Mouse (Mus musculus) brain, embryonic 18.5 days (tissue): Measurements from ENCODE around the gene Sf3b3.
"Not testable (repeated sequence)": the region's sequence is repeated elsewhere in the genome, so short reads cannot be mapped to it uniquely, and the experiment has no call there.

Experiments
- DNase-seq: peaks from one replicate; pipeline ENCODE4 v3.0.0-alpha.2; 2012; ENCODE audit warnings: low read depth, low spot score

Gene Sf3b3

DNA sequence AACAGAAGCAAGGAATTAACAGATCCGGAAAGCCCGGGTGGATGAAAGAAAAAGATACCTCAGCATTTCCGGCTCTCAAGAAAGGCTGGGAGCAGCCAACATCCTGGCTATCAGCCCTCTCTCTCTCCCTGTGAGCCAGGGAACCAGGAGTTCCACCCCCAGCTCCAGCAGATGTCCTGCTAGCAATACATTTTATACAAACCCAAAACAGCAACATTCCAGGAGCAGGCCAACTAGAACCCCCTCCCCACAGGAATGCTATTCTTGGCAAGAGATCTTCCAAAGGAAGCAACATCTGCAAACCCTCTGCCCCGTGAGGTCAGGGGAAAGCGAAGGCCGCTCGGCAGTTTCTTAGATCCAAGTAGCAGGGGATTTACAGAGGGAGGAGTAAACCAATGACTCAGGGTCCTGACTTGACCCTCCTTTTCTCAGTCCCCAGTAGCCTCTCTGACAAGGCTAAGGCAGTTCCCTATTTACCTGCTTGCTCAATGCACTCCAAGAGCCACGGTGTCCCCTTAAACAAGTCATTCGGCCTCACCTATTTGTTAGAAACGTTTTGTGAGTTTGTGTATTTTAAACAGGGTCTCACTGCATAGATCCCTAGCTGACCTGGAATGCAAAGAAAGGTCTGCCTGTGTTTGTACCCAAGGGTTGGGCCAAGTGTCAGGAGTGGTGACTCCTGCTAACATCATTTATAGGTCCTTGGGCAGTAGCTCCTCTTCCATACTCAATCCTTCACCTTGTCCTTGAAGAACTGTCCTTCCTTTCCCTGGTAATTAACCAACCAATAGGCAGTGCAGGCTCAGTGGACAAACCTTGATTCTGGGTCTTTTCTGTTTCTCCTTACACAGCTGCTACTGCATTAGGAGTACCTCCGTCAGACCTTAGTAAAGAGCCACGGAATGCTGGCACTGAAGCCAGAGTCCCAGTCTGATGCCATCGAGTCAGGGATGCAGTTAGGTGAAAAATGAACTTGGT, 37.8 kb downstream of the Sf3b3 start:
- DNase-seq, result no peak

DNA sequence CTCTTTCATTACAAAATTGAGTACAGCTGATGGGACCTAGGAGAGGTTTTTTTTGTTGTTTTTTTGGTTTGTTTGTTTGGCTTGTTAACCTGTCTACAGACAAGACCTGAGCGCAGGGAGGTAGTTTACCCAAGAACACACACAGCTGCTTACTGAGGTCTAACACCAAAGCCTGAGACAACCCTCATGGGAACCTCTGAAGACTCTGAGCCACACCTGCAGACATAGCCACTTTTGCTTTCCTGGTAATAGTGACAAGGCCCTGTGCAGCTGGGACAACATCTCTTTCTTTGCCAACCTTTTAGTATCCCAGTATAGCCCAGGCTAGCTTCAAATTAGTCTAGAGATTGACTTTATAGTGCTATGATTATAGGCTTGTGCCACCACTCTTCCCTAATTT, 40.4 kb downstream of the Sf3b3 start:
- no peak for DNase-seq

DNA sequence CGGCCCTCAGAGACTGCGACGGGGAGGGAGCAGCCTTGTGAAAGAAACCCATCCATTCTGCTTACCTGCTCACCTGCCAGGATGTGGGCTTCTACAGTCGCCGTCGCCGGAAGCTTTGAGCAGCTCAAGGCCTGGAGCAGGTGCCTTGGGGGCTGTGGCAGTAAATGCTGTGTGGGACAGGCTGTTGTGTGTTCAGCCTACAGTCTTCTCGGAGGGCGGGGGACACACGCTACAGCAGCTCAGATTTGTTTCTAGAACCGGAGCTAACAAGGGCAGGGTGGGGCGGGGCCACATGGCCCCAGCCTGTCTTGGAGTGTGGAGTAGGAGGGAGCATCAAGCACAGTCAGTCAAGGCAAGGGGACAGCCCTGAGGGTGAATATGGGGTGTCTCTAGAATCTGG, 40.9 kb downstream of the Sf3b3 start, which contains the start of gene Il34:
Gene Il34 (minus strand): TSS at position 256 of the 400 bp plus-strand sequence.
- no peak for DNase-seq

DNA sequence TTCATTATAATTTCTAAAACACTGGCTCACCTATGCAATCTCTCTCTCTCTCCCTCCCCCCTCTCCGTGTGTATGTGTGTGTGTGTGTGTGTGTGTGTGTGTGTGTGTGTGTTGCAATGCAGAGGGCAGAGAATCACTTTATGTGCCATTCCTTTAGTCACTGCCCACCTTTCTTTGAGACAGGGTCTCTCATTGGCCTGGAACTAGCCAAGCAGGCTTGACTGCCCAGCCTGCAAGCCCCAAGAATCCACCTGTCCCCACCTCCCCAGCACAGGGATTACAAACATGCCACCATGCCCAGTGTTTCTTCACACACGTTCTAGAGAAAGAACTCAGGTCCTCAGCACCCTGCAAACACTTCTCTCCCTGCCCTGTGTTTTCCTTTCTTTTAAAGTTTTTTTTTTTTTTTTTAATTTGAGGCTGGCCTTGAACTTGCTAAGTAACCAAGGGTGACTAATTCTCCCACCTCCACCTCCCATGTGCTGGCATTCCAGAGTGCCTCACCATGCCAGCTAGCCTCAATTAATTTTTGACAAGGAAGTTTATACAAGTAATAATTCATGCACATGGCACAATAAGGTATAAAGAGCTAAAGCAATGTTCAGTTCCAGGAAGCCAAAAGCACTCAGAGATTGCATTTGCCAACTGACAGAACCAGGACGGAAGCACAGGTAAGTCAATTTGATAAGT, 41.6 kb downstream of the Sf3b3 start:
- DNase-seq, result no peak

DNA sequence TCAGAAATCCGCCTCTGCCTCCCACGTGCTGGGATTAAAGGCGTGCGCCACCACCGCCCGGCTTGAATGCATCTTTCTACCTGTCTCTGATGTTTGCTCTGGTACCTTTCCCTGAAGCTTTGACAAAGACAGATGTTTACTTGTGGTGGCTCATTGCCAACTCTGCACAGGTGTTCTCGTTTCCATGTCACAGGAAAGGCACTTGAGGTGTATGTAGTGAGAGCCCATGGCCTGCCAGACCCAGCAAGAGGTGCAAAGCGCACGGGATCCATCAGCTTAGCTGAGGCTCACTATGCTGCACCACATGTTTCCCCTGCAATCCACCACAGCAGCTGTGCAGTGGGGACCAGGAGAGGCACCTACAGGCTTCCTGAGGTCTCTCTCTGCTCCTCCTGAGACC, 42.7 kb downstream of the Sf3b3 start:
- DNase-seq, result no peak

DNA sequence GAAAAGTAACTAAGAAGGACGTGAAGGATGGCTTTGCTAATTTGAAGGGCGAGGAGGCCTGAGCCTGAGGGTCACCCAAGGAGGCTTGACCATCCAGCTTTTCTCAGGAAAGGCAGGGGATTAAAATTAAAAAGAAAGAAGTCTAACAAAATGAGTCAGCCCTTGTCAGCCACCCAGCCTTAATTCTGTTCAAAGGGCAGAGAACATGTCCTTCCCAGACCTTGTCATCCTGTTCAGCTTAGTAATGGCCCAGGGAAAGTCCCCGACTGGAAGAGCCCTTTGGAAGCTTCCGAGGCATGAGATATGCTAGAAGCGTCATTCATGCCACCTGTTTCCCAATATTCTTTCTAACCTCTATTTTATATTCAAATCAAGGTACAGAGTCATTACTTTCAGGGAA, 43.6 kb downstream of the Sf3b3 start:
- no peak for DNase-seq

DNA sequence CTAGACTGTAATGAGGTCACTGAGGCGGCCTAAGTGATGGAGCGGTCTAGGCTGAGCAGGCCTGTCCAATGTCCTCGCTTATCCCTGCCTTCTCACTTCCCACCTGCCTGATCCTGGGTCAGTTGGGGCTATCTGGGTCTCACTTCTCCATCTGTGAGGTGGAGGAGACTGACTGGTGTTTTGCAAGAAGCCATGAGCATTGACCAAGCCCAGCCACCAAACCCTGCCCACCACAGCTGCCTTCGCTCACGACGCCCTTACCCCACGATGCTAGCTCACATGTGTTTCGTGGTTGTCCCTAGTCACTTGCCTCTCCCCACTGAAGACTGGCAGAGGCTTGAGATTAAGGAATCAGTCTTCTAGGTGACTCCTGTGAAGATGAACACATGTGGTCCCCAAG, 49.5 kb downstream of the Sf3b3 start:
- no peak for DNase-seq

DNA sequence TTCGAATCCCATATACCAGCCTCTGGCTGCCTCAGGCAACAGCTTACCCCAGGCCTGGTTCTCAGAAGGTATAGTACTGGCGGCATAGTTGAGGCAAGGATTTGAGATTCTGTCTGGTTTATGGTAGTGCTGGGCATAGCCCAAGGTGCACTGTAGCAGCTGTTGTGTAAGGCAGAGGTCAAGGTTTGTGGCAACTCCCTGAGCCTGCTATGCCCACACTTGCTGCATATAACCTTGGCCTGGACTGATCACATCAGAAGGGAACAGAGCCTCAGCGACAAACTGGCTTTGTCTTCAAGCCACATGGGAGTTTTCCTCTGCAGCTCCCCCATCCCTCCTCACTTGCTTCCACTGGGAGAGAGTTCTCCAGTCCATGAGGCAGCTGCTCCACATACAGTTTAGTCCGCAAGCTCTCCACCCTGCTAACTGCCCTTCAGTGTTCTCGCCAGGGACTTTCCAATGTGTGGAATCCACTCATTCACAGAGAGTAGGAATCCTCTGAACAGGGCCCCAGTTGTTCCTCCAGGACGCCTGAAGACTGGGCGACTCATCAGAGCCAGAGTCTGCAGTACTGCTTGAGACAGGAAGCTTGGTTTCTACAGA, 52.1 kb downstream of the Sf3b3 start:
- DNase-seq, result no peak

DNA sequence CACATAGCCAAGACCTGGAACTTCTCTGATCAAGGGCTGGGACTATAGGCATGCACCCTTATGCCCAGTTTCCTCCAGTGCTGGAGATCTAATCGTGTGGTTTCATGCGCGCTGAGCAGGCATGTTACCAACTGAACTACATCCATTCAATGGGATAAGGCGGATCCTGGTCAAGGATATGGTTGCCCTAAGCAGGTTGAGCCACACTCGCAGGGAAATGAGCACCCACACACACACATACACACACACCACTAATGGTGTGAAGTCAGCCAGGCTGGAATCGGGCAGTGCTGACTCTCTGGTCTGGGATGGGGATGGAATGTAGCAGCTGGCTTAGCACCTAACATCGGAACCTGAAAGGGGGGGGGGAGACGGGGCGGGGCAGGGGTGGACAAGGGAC, 52.7 kb downstream of the Sf3b3 start:
- no peak for DNase-seq

DNA sequence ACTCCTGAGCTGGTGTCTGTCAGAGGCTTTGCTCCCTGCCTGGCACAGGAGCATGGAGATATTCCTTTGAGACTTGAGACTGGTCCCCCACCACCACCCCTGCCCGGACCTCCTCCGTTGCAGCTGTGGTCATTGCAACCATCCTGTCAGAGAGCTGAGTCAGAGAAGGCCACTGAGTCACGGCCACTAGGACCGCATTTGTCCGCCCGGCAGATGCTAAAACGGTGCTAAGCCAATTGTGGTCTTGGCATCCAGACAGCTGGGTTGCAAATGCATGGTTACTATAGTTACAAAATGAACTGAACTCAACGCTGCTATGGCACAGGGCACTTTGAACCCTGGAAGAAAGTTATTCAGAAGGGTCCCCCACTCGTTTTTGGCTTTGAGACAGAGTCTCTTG, 53.1 kb downstream of the Sf3b3 start:
- no peak for DNase-seq

DNA sequence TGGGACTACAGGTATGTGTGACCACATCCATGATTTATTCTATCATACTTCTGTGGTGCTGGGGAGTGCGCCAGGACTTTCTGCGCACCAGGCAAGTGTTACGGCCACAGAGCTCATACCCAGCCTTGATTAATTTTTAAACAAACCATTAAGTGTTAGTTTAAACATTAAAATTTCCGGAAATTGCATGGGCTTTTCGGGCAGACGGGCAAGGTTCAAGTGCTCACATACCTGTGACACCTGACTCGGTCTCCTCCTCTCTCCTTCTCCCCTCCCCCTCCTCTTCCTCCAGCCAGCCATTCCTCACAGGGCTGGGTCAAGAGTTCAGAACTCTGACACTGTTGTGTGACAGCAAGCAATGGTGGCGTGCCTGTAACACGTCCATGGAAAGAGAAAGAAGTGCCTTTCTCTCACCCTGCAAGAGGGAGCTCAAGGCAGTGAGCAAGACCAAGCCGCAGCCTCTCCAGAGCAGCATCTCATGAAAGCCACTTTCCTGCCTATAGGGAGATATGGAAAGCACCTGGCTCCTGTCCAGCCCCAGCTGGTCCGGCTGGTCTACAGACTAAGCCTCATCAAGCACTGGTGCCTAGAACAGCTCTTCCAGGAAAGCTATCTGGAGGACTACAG, 53.9 kb downstream of the Sf3b3 start:
- no peak for DNase-seq

DNA sequence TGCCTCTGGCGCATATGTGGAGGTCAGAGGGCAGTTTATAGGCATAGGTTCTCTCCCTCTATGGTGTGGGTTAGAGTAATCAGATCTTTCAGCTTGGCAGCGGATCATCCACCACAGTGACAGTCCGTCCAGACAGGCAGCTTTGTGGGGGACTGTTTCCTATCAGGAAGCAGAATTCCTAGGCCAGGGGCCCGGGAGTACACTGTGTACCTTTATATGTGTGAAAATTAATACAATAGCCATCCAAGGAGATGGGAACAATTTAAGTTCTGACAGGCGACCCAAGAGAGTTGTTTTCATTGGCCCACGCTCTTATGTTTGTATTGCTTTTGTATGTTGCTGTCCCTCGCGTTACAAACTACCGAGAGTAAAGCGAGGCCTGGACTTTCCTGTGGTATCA, 55.4 kb downstream of the Sf3b3 start:
- DNase-seq, result no peak

DNA sequence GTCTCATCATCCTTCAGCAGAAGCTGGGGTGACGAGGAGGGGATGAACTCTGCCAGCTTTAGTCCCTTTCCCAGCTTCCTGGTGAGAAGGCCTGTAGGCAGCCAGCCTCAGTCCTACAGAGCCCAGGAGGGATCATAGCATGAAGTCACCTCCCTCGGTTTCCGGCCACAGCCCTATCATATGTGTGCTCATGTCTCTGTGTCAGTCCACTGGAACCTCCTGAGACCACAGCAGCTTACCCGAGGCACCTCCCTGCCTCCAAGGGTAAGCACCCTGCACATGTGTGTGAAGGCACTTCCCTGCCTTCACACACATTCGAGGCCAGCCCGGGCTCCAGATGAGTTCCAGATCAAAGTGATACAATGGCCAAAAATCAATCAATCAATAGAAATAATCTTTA, 56.3 kb downstream of the Sf3b3 start:
- DNase-seq, result no peak

DNA sequence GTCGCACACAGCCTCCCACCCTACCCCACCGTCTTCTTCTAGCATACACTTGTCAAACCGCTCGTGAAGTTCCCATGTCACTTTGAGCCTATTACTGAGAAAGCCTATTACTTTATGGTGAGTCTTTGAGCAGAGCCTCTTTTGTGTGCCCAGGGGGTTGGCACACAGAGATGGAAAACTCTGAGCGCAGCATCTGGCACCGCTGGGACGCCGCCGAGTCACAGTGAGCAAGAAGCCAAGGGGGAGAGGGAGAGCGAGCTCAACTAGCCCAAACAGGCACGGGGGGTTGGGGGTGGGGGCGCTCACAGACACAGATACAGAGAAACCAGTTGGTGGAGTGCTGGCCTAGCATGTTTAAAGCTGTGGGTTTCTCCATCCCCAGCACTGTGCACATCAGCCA, 57.0 kb downstream of the Sf3b3 start:
- no peak for DNase-seq

DNA sequence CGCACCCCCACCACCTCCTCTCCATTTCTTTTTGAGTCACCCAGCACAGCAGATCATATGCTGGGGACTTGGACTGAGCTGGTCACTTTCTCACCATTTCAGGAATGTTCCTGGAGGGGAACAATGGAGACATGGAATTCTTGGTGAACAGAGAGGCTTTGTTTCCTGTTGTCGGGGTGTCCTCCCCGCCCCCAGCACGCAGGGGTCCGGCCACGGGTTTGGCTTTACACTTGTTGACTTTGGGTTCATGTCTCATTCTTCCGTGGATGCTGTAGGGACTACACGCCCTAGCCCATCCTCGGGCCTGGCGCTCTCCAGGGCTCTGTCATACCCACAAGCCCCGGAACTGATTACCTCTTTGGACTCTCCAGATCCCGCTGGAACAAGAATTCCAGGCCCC, 57.6 kb downstream of the Sf3b3 start:
- no peak for DNase-seq

DNA sequence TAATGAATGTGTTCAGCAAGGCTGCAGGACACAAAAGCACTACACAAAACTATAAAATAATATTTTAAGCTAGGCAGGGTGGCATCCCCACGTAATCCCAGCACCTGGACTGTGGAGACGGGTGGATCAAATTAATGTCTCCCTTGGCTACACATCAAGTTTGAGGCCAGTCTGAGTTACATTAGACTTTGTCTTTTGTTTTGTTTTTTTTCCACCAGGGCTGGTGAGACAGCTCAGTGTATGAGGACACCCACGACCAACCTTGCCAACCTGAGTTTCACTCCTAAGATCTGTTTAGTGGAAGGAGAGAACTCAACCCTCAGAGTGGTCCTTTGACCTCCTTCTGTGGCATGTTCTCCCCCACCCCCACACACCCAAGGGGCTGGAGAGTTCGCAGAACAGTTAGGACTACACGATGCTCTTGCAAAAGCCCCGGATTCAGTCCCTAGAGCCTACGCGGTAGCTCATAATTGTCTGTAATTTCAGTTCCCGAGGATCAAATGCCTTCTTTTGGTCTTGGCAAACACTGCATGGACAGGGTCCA, 59.1 kb downstream of the Sf3b3 start:
- DNase-seq, result no peak

DNA sequence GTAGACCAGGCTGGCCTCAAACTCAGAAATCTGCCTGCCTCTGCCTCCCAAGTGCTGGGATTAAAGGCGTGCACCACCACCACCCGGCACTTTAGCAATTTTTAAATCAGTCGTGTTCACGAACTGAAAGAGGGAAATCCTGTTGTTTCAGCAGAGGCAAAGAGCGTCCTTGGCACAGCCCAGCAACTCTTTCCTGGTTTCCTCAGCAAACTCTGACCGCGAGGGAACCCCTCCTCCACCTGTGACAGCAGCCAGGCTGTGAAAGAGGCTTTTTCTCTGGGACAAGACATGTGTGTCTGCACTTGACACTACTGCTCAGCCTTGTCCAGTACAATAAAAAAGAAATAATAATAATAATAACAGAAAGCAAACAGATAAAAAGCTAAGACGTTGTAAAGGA, 59.7 kb downstream of the Sf3b3 start:
- DNase-seq, result no peak

DNA sequence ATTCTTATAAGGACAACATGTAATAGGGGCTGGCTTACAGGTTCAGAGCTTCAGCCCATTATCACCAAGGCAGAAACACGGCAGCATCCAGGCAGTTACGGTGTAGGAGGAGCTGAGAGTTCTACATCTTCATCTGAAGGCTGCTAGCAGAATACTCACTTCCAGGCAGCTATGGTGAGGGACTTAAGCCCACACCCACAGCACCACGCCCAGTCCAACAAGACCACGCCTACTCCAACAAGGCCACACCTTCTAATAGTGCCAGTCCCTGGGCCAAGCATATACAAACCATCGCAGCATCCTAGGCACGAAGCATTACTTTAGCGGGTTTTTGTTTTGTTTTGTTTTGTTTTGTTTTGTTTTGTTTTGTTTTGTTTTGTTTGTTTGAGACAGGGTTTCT, 60.1 kb downstream of the Sf3b3 start:
- not testable (repeated sequence) for DNase-seq

DNA sequence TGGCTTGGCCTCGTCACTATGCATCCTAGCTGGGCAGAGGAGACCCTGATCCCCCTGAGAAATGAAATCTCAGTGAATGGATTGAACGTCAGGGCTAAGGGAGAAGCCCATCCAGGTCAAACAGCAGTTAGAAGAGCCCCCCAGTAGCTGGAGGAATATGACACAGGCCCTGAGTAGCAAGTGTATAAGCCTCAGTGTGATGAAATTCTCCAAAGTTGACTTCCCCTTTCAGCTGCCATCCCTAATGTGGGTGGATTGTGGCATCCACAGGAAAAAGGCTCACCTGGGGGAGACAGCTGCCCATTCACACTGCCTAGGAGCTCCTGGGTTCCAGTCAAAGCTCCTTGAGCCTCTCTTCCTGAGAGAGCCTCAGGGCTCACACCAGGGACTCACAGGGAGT, 61.2 kb downstream of the Sf3b3 start:
- no peak for DNase-seq

DNA sequence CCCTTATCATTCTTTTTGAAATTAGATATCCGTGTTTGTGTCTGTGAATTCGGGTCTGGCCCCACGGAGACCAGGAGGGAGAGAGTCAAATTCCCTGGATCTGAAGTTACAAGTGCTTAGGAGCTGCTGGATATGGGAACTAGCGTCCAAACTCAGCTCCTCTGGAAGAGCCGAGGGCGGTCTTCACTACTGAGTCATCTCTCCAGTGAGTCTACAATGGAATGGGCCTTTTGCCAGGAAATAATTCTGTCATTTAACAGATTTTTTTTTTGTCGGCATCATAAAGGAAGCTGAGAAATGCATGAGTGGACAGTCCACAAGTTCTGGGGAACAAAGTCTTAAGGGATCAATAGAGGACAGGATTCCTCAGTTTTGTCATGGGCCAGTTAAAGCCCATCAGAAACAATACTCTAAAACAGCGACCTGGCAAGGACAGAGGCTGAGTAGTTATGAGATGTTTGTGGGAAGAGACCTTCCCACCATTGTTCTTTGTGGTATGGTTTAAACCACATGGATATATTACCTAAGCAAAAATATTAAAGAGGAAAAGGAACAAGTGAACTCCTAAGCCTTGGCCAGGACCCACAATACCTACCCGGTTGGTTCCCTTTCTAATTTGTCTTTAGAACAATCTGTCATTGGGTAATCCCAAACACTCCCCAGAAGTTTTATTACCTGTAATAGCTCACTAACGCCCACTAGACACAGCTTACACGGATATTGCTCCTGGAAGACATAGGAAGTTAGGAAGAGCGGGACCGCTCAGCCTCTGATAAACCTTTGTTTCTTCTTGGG, 66.5 kb downstream of the Sf3b3 start:
- no peak for DNase-seq

DNA sequence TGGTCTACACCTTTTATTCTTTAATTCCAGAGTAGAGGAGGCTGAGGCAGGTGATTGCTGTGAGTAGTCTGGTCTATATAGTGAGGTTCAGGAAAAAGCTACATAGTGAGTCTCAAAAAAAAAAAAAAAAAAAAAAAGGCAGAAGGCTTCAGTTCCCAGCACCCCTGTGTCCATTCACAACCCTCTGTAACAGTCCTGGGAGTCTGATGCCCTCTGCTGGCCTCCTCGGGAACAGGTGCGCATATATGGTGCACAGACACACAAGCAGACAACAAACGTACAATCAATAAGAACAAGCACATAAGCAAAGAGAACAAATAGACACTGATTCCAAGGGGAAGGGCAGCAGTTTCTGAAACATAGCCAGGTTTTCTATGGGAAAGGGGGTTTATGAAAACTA, 70.3 kb downstream of the Sf3b3 start:
- no peak for DNase-seq
